Mouse (Mus musculus): ENCODE measurements around the gene Tmem86a. TPM values are rescaled to one million over a fixed set of nuclear protein-coding genes. Genes with fewer than 3 reads are reported as not detected.

Gene Tmem86a
- 1.1 and 2.1 TPM in 2 replicates for total RNA-seq (2012; rRNA removed)

- Histone ChIP-seq H3K9me3 (ENCODE audit: control insufficient read depth, insufficient read depth, low read depth, low read length) (no peaks in the 10 kb centered on the region), H3K4me3 (ENCODE audit: insufficient read depth in 1 of 2, low read depth in 1 of 2, low read length in 2 of 2, poor library complexity in 1 of 2, severe bottlenecking in 1 of 2) (peak within 1 kb of the TSS; percentile 73 to 84), H3K4me1 (ENCODE audit: control insufficient read depth in 2 of 2, insufficient read depth in 2 of 2, low read length in 2 of 2, poor library complexity in 1 of 2) (peaks cover 0 to 4% of the 10 kb centered on the region in 2 experiments; a peak in 1 of 4 replicates), H3K36me3 (ENCODE audit: control insufficient read depth, insufficient read depth, low read length, poor library complexity, severe bottlenecking) (no peaks in the 10 kb centered on the region; the same call in 1 of the 2 replicates), H3K9ac (ENCODE audit: insufficient read depth, low read depth, low read length, poor library complexity, severe bottlenecking) (peak within 1 kb of the TSS; percentile 72), H3K27ac (ENCODE audit: insufficient read depth, low read depth, low read length, poor library complexity, severe bottlenecking) (no peak within 1 kb of the TSS)
- in situ Hi-C loops (cut with MboI; ENCODE audit: low sequenced_read_pairs in 2 of 2, unreplicated experiment in 2 of 2), result no loop called here
- DNase-seq (ENCODE audit: low read depth, low spot score), result peak; percentile 93
- TF ChIP-seq HCFC1 (IDR thresholded peaks at IDR 0.05; ENCODE audit: borderline replicate concordance, insufficient read depth, low read length) (no peak), MAFK (IDR thresholded peaks at IDR 0.05; ENCODE audit: insufficient read depth, low read depth, low read length) (no peak), CHD2 (IDR thresholded peaks at IDR 0.05; ENCODE audit: low read depth, low read length) (no peak), ZC3H11A (IDR thresholded peaks at IDR 0.05; ENCODE audit: borderline replicate concordance, low read depth, low read length) (no peak), ZNF384 (IDR thresholded peaks at IDR 0.05; ENCODE audit: low read depth, low read length) (no peak)
Measured at GRCm38 (mm10) chr7:47050366-47050765, at the start of gene Tmem86a. Gene Tmem86a, plus strand, starts transcription at chr7:47050601.

GRCm38 (mm10) chr7:47000644-47000983 is 49.8 kb upstream of the Tmem86a start:
- Histone ChIP-seq H3K9me3 (ENCODE audit: control insufficient read depth, insufficient read depth, low read depth, low read length) (no peaks in the 10 kb centered on the region), H3K36me3 (ENCODE audit: control insufficient read depth, insufficient read depth, low read length, poor library complexity, severe bottlenecking) (peaks cover 17% of the 10 kb centered on the region), H3K9ac (ENCODE audit: insufficient read depth, low read depth, low read length, poor library complexity, severe bottlenecking) (no peak overlapping the region), H3K27ac (ENCODE audit: insufficient read depth, low read depth, low read length, poor library complexity, severe bottlenecking) (no peak overlapping the region), H3K4me1 (ENCODE audit: control insufficient read depth in 2 of 2, insufficient read depth in 2 of 2, low read length in 2 of 2, poor library complexity in 1 of 2) (peaks cover 0 to 5% of the 10 kb centered on the region in 2 experiments; a peak in 1 of 4 replicates), H3K4me3 (ENCODE audit: insufficient read depth in 1 of 2, low read depth in 1 of 2, low read length in 2 of 2, poor library complexity in 1 of 2, severe bottlenecking in 1 of 2) (no peak overlapping the region)
- in situ Hi-C loops (cut with MboI; ENCODE audit: low sequenced_read_pairs in 2 of 2, unreplicated experiment in 2 of 2), result no loop called here
- TF ChIP-seq CHD2 (IDR thresholded peaks at IDR 0.05; ENCODE audit: low read depth, low read length) (no peak), MAFK (IDR thresholded peaks at IDR 0.05; ENCODE audit: insufficient read depth, low read depth, low read length) (no peak), ZC3H11A (IDR thresholded peaks at IDR 0.05; ENCODE audit: borderline replicate concordance, low read depth, low read length) (no peak), HCFC1 (IDR thresholded peaks at IDR 0.05; ENCODE audit: borderline replicate concordance, insufficient read depth, low read length) (no peak), ZNF384 (IDR thresholded peaks at IDR 0.05; ENCODE audit: low read depth, low read length) (no peak)
- DNase-seq (ENCODE audit: low read depth, low spot score), result no peak

- Histone ChIP-seq H3K36me3 (ENCODE audit: control insufficient read depth, insufficient read depth, low read length, poor library complexity, severe bottlenecking) (peaks cover 17% of the 10 kb centered on the region), H3K9ac (ENCODE audit: insufficient read depth, low read depth, low read length, poor library complexity, severe bottlenecking) (no peak overlapping the region), H3K9me3 (ENCODE audit: control insufficient read depth, insufficient read depth, low read depth, low read length) (no peaks in the 10 kb centered on the region), H3K4me1 (ENCODE audit: control insufficient read depth in 2 of 2, insufficient read depth in 2 of 2, low read length in 2 of 2, poor library complexity in 1 of 2) (peaks cover 0 to 5% of the 10 kb centered on the region in 2 experiments; a peak in 1 of 4 replicates), H3K4me3 (ENCODE audit: insufficient read depth in 1 of 2, low read depth in 1 of 2, low read length in 2 of 2, poor library complexity in 1 of 2, severe bottlenecking in 1 of 2) (no peak overlapping the region), H3K27ac (ENCODE audit: insufficient read depth, low read depth, low read length, poor library complexity, severe bottlenecking) (no peak overlapping the region)
- TF ChIP-seq HCFC1 (IDR thresholded peaks at IDR 0.05; ENCODE audit: borderline replicate concordance, insufficient read depth, low read length), result no peak
- TF ChIP-seq ZC3H11A (IDR thresholded peaks at IDR 0.05; ENCODE audit: borderline replicate concordance, low read depth, low read length), result no peak
- no peak for TF ChIP-seq CHD2 (IDR thresholded peaks at IDR 0.05; ENCODE audit: low read depth, low read length)
- TF ChIP-seq ZNF384 (IDR thresholded peaks at IDR 0.05; ENCODE audit: low read depth, low read length), result no peak
- TF ChIP-seq MAFK (IDR thresholded peaks at IDR 0.05; ENCODE audit: insufficient read depth, low read depth, low read length), result no peak
- in situ Hi-C loops (cut with MboI; ENCODE audit: low sequenced_read_pairs in 2 of 2, unreplicated experiment in 2 of 2), result no loop called here
- DNase-seq (ENCODE audit: low read depth, low spot score), result no peak
Measured at GRCm38 (mm10) chr7:47001125-47001899, 49.1 kb upstream of the Tmem86a start.

GRCm38 (mm10) chr7:47001900-47002275 is 48.5 kb upstream of the Tmem86a start:
- no peaks in the 10 kb centered on the region for H3K9me3 ChIP-seq (ENCODE audit: control insufficient read depth, insufficient read depth, low read depth, low read length)
- H3K4me1 ChIP-seq (ENCODE audit: control insufficient read depth in 2 of 2, insufficient read depth in 2 of 2, low read length in 2 of 2, poor library complexity in 1 of 2), result peaks cover 0 to 5% of the 10 kb centered on the region in 2 experiments; a peak in 1 of 4 replicates
- peaks cover 17% of the 10 kb centered on the region for H3K36me3 ChIP-seq (ENCODE audit: control insufficient read depth, insufficient read depth, low read length, poor library complexity, severe bottlenecking)
- DNase-seq (ENCODE audit: low read depth, low spot score), result no peak
- no peak overlapping the region for H3K27ac ChIP-seq (ENCODE audit: insufficient read depth, low read depth, low read length, poor library complexity, severe bottlenecking)
- H3K9ac ChIP-seq (ENCODE audit: insufficient read depth, low read depth, low read length, poor library complexity, severe bottlenecking), result no peak overlapping the region
- H3K4me3 ChIP-seq (ENCODE audit: insufficient read depth in 1 of 2, low read depth in 1 of 2, low read length in 2 of 2, poor library complexity in 1 of 2, severe bottlenecking in 1 of 2), result no peak overlapping the region
- in situ Hi-C loops (cut with MboI; ENCODE audit: low sequenced_read_pairs in 2 of 2, unreplicated experiment in 2 of 2), result no loop called here
- TF ChIP-seq ZNF384 (IDR thresholded peaks at IDR 0.05; ENCODE audit: low read depth, low read length) (no peak), ZC3H11A (IDR thresholded peaks at IDR 0.05; ENCODE audit: borderline replicate concordance, low read depth, low read length) (no peak), CHD2 (IDR thresholded peaks at IDR 0.05; ENCODE audit: low read depth, low read length) (no peak), MAFK (IDR thresholded peaks at IDR 0.05; ENCODE audit: insufficient read depth, low read depth, low read length) (no peak), HCFC1 (IDR thresholded peaks at IDR 0.05; ENCODE audit: borderline replicate concordance, insufficient read depth, low read length) (no peak)
